Mouse (Mus musculus): ENCODE measurements around the gene Prh1. TPM values are rescaled to one million over a fixed set of nuclear protein-coding genes. Genes with fewer than 3 reads are reported as not detected.
"Not testable (repeated sequence)": the region's sequence is repeated elsewhere in the genome, so short reads cannot be mapped to it uniquely, and the experiment has no call there.

The Prh1 gene
- total RNA-seq (2021), result not detected

DNA sequence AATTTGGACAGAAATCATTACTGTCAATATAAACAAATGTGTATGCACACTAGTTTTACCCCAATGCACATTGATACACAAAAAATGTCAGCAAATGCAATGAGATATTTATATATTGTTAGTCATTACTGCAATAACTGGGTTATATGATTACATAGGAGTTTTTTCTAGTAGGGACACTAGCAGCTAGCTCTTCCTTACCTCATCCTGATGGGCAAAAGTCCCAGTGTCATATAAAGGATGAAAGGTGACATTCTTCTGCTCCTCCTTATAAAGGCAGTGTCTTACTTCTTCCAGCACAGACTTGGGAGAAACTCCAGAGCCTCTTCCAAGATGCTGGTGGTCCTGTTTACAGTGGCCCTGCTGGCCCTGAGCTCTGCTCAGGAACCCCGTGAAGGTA is at the start of gene Prh1:
Prh1 (plus strand) TSS at position 301 of the 400 bp plus-strand sequence.
- intact Hi-C loops (cut with DNase I); DNase-seq: not testable (repeated sequence)

DNA sequence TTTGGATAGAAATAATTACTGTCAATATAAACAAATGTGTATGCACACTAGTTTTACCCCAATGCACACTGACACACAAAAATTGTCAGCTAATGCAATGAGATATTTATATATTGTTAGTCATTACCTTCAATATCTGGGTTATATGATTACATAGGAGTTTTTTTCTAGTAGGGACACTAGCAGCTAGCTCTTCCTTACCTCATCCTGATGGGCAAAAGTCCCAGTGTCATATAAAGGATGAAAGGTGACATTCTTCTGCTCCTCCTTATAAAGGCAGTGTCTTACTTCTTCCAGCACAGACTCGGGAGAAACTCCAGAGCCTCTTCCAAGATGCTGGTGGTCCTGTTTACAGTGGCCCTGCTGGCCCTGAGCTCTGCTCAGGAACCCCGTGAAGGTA is 26.0 kb downstream of the Prh1 start, which contains the start of gene Prp2:
Prp2 (plus strand) TSS at position 301 of the 400 bp plus-strand sequence.
- DNase-seq; intact Hi-C loops (cut with DNase I): not testable (repeated sequence)

Other genes with a start within 250 kb of the Prh1 start
- not detected for gene Gm8882, start 205.7 kb upstream of the Prh1 start, total RNA-seq (2021)
- gene Prp2, start 26.1 kb downstream of the Prh1 start, total RNA-seq (2021), result not detected
- not detected for gene A630073D07Rik, start 81.7 kb downstream of the Prh1 start, total RNA-seq (2021)
- not detected for gene Tas2r120, start 87.1 kb downstream of the Prh1 start, total RNA-seq (2021)
- gene Tas2r121, start 131.2 kb downstream of the Prh1 start, total RNA-seq (2021), result not detected
- not detected for gene Tas2r122, start 142.1 kb downstream of the Prh1 start, total RNA-seq (2021)
- gene Tas2r115, start 168.2 kb downstream of the Prh1 start, total RNA-seq (2021), result not detected
- gene Tas2r124, start 184.9 kb downstream of the Prh1 start, total RNA-seq (2021), result not detected
- gene Tas2r102, start 192.3 kb downstream of the Prh1 start, total RNA-seq (2021), result not detected
- not detected for gene Tas2r136, start 208.4 kb downstream of the Prh1 start, total RNA-seq (2021)
- gene Tas2r117, start 233.0 kb downstream of the Prh1 start, total RNA-seq (2021), result not detected

Data from heart, postnatal 36 days (tissue).